Mouse (Mus musculus) bone marrow macrophage, adult 2 months (primary cell): ENCODE data around the gene Tex14. TPM values are rescaled to one million over a fixed set of nuclear protein-coding genes. Genes with fewer than 3 reads are reported as not detected.

Experiments used
- H3K27ac ChIP-seq: 2 replicates; pipeline ENCODE4 v1.5.1; 2012; ENCODE audit warnings: low read depth, low read length; ENCODE audit not compliant: insufficient read depth
- H3K4me1 ChIP-seq: 2 replicates; pipeline ENCODE4 v1.6.1; 2012; ENCODE audit warnings: low read length; ENCODE audit not compliant: control insufficient read depth, insufficient read depth
- H3K4me3 ChIP-seq: 2 replicates; pipeline ENCODE4 v1.5.1; 2012; ENCODE audit warnings: mild to moderate bottlenecking, low read length, moderate library complexity; ENCODE audit not compliant: insufficient read depth
- CTCF ChIP-seq: IDR thresholded peaks from 2 replicates; pipeline ENCODE4 v1.5.1; 2012; ENCODE audit warnings: low read depth, mild to moderate bottlenecking, low read length, moderate library complexity
- POLR2A ChIP-seq: IDR thresholded peaks from 2 replicates; pipeline ENCODE4 v1.6.1; 2012; ENCODE audit warnings: mild to moderate bottlenecking, low read depth, low read length, borderline replicate concordance
- polyA plus RNA-seq: library from polyadenylated mRNA; stranded (reverse); fragments of >200 nt; gene quantifications from 2 replicates; pipeline ENCODE4 v1.2.4, GENCODE M21; 2012; ENCODE audit not compliant: missing spikeins, insufficient read depth, insufficient read length

The Tex14 gene
- polyA plus RNA-seq, 1 experiment, result not detected

GRCm38 (mm10) chr11:87531695-87532094, 126.8 kb downstream of the Tex14 start:
- Histone ChIP-seq H3K27ac (no peak overlapping the region), H3K4me3 (no peak overlapping the region), H3K4me1 (peaks cover 11% of the 10 kb centered on the region)
- TF ChIP-seq CTCF, result no peak
- no peak for TF ChIP-seq POLR2A

- Histone ChIP-seq H3K4me3 (no peak overlapping the region), H3K4me1 (no peaks in the 10 kb centered on the region), H3K27ac (no peak overlapping the region)
- no peak for TF ChIP-seq POLR2A
- no peak for TF ChIP-seq CTCF
These were observed 137.4 kb downstream of the Tex14 start for GRCm38 (mm10) chr11:87542285-87542684.

- TF ChIP-seq POLR2A (no peak), CTCF (no peak)
- Histone ChIP-seq H3K4me3 (no peak overlapping the region), H3K4me1 (no peaks in the 10 kb centered on the region), H3K27ac (no peak overlapping the region)
These were observed 138.0 kb downstream of the Tex14 start for GRCm38 (mm10) chr11:87542906-87543305.

DNA sequence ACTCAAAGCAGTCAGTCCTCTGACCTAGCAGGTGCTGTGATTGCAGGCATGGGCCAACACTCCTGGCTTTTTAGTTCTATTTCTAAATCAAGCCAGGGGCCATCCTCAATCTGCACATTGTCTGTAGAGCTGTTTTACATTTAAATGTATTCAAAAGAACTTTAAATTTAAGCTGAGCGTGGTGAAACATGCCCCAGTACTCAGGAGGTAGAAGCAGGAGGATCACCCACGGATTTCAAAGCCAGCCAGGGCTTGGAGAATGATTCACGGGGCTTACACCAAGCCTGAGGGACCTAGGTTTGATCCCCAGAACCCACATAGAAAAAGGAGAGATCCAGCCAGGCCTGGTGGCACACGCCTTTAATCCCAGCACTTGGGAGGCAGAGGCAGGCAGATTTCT, 148.5 kb downstream of the Tex14 start:
- no peaks in the 10 kb centered on the region for H3K4me1 ChIP-seq
- H3K27ac ChIP-seq, result no peak overlapping the region
- no peak for TF ChIP-seq POLR2A
- no peak for TF ChIP-seq CTCF
- no peak overlapping the region for H3K4me3 ChIP-seq

GRCm38 (mm10) chr11:87554386-87554785, 149.5 kb downstream of the Tex14 start:
- Histone ChIP-seq H3K4me3 (no peak overlapping the region), H3K27ac (no peak overlapping the region), H3K4me1 (no peaks in the 10 kb centered on the region)
- no peak for TF ChIP-seq POLR2A
- no peak for TF ChIP-seq CTCF

DNA sequence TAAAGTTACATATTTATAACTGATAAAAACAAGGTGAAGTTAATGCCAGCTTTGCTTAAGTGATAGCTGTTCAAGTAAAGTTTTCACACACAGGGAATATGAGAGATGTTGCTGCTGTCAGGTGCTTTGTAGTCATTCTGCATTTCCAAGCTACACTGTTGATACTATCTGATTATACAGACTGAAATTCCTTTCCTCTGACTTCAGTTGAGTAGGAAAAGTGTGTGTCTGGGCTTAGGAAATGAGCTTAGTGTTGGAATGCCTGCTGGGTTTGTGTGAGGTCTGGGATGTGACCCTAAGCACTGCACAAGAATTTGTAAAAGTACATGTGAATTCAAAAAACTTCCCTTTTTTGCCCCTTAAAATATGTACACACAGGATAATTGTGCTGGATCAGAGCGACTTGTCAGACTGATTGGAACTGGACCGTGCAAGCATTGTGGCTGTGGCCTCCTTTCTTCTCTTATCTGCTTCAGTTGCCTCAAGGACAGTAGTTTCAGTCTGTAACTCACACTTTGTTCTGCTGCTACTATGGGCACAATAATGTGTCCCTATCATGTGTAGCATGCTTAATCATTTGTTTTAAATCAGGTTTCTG, 150.3 kb downstream of the Tex14 start:
- TF ChIP-seq POLR2A (no peak), CTCF (no peak)
- H3K4me3 ChIP-seq, result no peak overlapping the region
- no peak overlapping the region for H3K27ac ChIP-seq
- no peaks in the 10 kb centered on the region for H3K4me1 ChIP-seq

DNA sequence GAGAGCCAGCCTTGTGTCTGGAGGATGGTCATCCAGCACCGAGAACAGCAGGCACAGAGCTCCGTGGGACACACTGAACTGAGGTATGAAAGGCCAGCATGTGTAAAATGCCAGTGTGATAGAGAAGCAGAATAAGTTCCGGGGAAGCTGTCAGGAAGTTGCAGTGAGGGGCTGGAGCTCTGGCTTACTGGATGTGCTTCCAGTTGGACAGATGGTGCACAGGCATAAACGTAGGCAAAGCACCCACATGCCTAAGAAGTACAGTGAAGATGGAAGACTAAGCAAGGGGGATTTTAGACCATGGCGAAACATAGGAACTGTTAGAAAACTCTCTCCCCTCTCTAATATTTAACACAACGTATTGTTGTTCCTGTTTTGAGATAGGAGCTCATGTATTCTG, 156.3 kb downstream of the Tex14 start:
- Histone ChIP-seq H3K4me3 (no peak overlapping the region), H3K27ac (no peak overlapping the region), H3K4me1 (no peaks in the 10 kb centered on the region)
- TF ChIP-seq POLR2A, result no peak
- TF ChIP-seq CTCF, result no peak

DNA sequence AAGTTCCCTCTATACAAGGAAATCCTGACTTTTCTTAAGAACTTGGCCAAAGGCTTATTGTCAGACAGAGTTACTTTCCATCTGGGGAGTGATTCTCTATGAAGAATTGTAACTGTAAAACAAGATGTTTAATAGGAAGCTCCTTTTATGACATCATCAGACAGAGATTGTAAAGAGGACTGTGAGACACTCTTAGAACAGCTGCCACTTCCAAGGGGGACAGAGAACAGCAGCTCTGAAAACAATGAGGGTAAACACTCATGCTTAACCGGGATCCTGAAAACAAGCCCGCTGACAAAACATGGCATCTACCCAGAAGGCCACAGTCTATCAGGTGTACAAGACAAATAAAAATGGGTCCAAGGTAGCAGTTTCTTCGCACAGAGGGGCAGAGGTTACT, 161.6 kb downstream of the Tex14 start, which contains the start of gene Gm11492:
Gene Gm11492, plus strand, starts transcription at position 153 of the 400 bp plus-strand sequence.
- Histone ChIP-seq H3K4me1 (peaks cover 4% of the 10 kb centered on the region), H3K4me3 (no peak within 1 kb of the TSS), H3K27ac (no peak within 1 kb of the TSS)
- TF ChIP-seq POLR2A, result no peak
- TF ChIP-seq CTCF, result no peak

DNA sequence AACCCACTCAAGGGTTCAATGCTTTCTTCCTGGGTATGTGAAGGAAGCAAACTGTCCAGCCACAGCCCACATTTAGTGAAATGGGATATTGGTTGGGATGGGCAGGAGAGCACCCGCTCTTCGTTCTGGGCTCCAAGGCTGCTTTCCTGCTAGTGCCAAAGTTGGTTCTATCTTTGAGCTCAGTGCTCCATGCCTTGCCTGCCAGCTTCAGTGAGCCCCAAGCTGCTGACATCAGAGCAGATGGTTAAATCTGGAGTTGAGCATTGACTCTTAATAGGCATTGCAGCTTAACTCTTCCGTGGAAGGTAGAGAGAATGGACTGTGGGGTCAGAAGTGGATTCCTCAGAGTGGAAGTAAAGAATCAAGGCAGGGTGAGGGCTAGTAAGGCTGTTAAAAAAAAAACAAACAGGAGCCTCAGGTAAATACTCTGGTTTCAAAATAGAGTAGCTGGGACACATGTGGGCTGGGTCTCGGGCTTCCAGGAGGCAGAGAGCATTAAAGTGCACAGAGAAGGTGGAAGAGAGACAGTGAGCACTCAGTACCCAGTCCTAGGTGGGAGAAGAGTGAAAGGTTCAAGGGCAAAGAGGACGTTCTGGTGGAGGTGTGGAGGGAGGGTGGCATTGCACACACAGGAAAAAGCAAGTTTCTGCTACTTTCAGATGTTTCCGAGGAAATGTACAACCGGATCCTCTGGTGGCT, 163.5 kb downstream of the Tex14 start, which contains the start of gene Sept4:
Gene Sept4, plus strand, starts transcription at position 649 of the 699 bp plus-strand sequence.
- Histone ChIP-seq H3K27ac (no peak within 1 kb of the TSS), H3K4me1 (peaks cover 4% of the 10 kb centered on the region), H3K4me3 (no peak within 1 kb of the TSS)
- TF ChIP-seq POLR2A (no peak), CTCF (no peak)

- Histone ChIP-seq H3K4me3 (no peak overlapping the region), H3K27ac (no peak overlapping the region), H3K4me1 (peaks cover 4% of the 10 kb centered on the region)
- TF ChIP-seq POLR2A (no peak), CTCF (no peak)
These were observed 165.9 kb downstream of the Tex14 start for GRCm38 (mm10) chr11:87570743-87571142.

- TF ChIP-seq POLR2A (no peak), CTCF (no peak)
- peaks cover 4% of the 10 kb centered on the region for H3K4me1 ChIP-seq
- no peak overlapping the region for H3K27ac ChIP-seq
- no peak overlapping the region for H3K4me3 ChIP-seq
These were observed 166.6 kb downstream of the Tex14 start for GRCm38 (mm10) chr11:87571361-87571950.
